Mouse (Mus musculus): ENCODE measurements around the gene E130208F15Rik. TPM values are rescaled to one million over a fixed set of nuclear protein-coding genes. Genes with fewer than 3 reads are reported as not detected.

The E130208F15Rik gene
- polyA plus RNA-seq, 1 experiment from 2014 or later: not detected

DNA sequence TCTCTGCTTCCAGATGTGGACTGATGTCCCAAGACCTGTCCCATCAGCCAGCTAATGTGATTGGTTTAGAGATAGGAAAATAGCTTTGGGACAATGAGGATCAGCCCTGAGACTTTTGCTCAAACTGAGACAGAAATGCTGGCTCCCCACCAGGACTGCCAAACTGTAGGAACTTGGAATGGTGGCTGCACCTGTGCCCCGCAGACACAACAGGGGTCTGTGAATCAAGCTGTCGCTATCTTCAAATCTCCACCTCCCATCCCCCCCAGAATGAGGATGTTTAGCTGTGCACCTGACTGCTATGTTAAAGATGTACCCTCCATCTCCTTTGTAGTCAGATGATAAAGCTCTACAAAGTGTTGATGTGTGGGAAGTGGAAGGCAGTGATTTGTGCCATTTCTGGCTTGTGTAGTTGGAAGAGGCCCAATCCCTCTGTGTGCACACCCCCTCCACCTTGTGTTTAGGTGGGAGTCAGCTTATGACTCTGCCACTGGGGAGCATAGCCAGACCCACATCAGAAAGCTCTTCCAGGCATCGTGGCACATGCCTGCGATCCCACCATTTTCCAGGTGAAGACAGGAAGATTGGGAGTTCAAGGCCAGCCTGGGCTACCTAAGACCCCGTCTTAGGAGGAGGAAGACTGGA is 2.9 kb downstream of the E130208F15Rik start:
- 0 out of 2 replicates have a peak, but pooled peaks cover 3% of the 10 kb centered on the region for H3K9me3 ChIP-seq (ENCODE audit: low read depth, low read length)
- peaks cover 20% of the 10 kb centered on the region; the same call in 1 of the 2 replicates for H3K4me1 ChIP-seq (ENCODE audit: insufficient read depth)
- H3K36me3 ChIP-seq (ENCODE audit: insufficient read depth): no peaks in the 10 kb centered on the region
- H3K9ac ChIP-seq: no peak overlapping the region
- TF ChIP-seq CTCF (IDR thresholded peaks at IDR 0.05; ENCODE audit: low read depth): no peak
- no peak overlapping the region for H3K4me2 ChIP-seq
- no peak overlapping the region for H3K27ac ChIP-seq (ENCODE audit: low read depth)
- no peaks in the 10 kb centered on the region for H3K27me3 ChIP-seq (ENCODE audit: insufficient read depth, low read length)
- no peak for DNase-seq
- no peak overlapping the region for H3K4me3 ChIP-seq (ENCODE audit: low read depth, low read length)
- ATAC-seq (ENCODE audit: insufficient read depth): no peak
- 83% methylated on average over 5 of the region's 5 CpGs for WGBS

DNA sequence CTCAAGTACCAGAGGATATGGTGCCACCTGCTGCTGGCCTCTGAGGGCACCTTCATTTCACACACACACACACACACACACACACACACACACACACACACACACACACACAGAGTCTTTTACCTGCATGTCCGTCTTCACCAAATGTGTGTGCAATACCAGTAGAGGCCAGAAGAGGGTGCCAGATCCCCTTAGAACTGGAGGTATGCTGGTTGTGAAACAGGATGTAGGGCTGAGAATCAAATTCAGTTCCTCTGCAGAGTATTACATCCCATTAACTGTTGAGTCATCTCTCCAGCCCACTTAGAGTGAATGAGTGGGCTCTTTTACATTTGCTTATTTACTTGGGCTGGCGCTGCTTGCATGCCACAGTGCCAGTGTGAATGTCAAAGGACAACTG is 3.8 kb downstream of the E130208F15Rik start:
- no peaks in the 10 kb centered on the region for H3K36me3 ChIP-seq (ENCODE audit: insufficient read depth)
- no peak overlapping the region for H3K27ac ChIP-seq (ENCODE audit: low read depth)
- DNase-seq (peak; percentile 59), ATAC-seq (ENCODE audit: insufficient read depth) (no peak)
- no peak overlapping the region for H3K4me3 ChIP-seq (ENCODE audit: low read depth, low read length)
- WGBS: 50% methylated on average over 2 of the region's 2 CpGs
- peaks cover 20% of the 10 kb centered on the region; the same call in 1 of the 2 replicates for H3K4me1 ChIP-seq (ENCODE audit: insufficient read depth)
- H3K9ac ChIP-seq: no peak overlapping the region
- no peak overlapping the region for H3K4me2 ChIP-seq
- H3K9me3 ChIP-seq (ENCODE audit: low read depth, low read length): 0 out of 2 replicates have a peak, but pooled peaks cover 3% of the 10 kb centered on the region
- peak; percentile 74 for TF ChIP-seq CTCF (IDR thresholded peaks at IDR 0.05; ENCODE audit: low read depth)
- no peaks in the 10 kb centered on the region for H3K27me3 ChIP-seq (ENCODE audit: insufficient read depth, low read length)

DNA sequence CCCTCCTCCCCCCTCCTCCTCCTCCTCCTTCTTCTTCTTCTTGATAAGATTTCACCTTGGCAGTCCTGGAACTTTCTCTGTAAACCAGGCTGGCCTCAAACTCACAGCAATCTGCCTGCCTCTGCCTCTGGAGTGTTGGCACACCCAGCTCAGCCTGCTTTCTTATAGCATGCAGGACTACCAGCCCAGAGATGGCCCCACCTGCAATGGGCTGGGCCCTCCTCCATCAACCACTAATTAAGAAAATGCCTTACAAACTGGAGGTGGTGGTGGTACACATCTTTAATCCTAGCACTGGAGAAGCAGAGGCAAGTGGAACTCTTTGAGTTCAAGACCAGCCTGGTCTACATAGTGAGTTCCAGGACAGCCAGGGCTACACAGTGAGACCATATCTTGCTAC is 4.9 kb downstream of the E130208F15Rik start:
- Histone ChIP-seq H3K27me3 (ENCODE audit: insufficient read depth, low read length) (no peaks in the 10 kb centered on the region), H3K9ac (no peak overlapping the region), H3K4me3 (ENCODE audit: low read depth, low read length) (no peak overlapping the region), H3K4me1 (ENCODE audit: insufficient read depth) (peaks cover 20% of the 10 kb centered on the region; the same call in 1 of the 2 replicates), H3K9me3 (ENCODE audit: low read depth, low read length) (0 out of 2 replicates have a peak, but pooled peaks cover 3% of the 10 kb centered on the region), H3K27ac (ENCODE audit: low read depth) (no peak overlapping the region), H3K36me3 (ENCODE audit: insufficient read depth) (no peaks in the 10 kb centered on the region), H3K4me2 (no peak overlapping the region)
- DNase-seq: no peak
- no peak for TF ChIP-seq CTCF (IDR thresholded peaks at IDR 0.05; ENCODE audit: low read depth)
- ATAC-seq (ENCODE audit: insufficient read depth): no peak

GRCm38 (mm10) chr7:30327140-30327539 is 5.6 kb downstream of the E130208F15Rik start:
- Histone ChIP-seq H3K9ac (no peak overlapping the region), H3K4me3 (ENCODE audit: low read depth, low read length) (no peak overlapping the region), H3K4me2 (peak overlapping the region; percentile 4; the same call in 1 of the 2 replicates), H3K27me3 (ENCODE audit: insufficient read depth, low read length) (no peaks in the 10 kb centered on the region), H3K9me3 (ENCODE audit: low read depth, low read length) (0 out of 2 replicates have a peak, but pooled peaks cover 3% of the 10 kb centered on the region), H3K27ac (ENCODE audit: low read depth) (peak overlapping the region; percentile 77), H3K4me1 (ENCODE audit: insufficient read depth) (peaks cover 20% of the 10 kb centered on the region), H3K36me3 (ENCODE audit: insufficient read depth) (no peaks in the 10 kb centered on the region)
- WGBS: 30% methylated on average over 15 of the region's 15 CpGs
- 0 out of 2 replicates have a peak, but pooled peaks have one; percentile 2 for TF ChIP-seq CTCF (IDR thresholded peaks at IDR 0.05; ENCODE audit: low read depth)
- DNase-seq (peak; percentile 94), ATAC-seq (ENCODE audit: insufficient read depth) (peak; percentile 81)

GRCm38 (mm10) chr7:30328379-30328778 is 6.8 kb downstream of the E130208F15Rik start:
- 0 out of 2 replicates have a peak overlapping the region, but pooled peaks have one; percentile 18 for H3K27ac ChIP-seq (ENCODE audit: low read depth)
- WGBS: 48% methylated on average over 10 of the region's 10 CpGs
- H3K9me3 ChIP-seq (ENCODE audit: low read depth, low read length): 0 out of 2 replicates have a peak, but pooled peaks cover 3% of the 10 kb centered on the region
- no peak for DNase-seq
- ATAC-seq (ENCODE audit: insufficient read depth): no peak
- TF ChIP-seq CTCF (IDR thresholded peaks at IDR 0.05; ENCODE audit: low read depth): no peak
- no peaks in the 10 kb centered on the region for H3K27me3 ChIP-seq (ENCODE audit: insufficient read depth, low read length)
- H3K4me1 ChIP-seq (ENCODE audit: insufficient read depth): peaks cover 23% of the 10 kb centered on the region
- H3K4me3 ChIP-seq (ENCODE audit: low read depth, low read length): no peak overlapping the region
- no peak overlapping the region for H3K4me2 ChIP-seq
- H3K9ac ChIP-seq: no peak overlapping the region
- no peaks in the 10 kb centered on the region for H3K36me3 ChIP-seq (ENCODE audit: insufficient read depth)

DNA sequence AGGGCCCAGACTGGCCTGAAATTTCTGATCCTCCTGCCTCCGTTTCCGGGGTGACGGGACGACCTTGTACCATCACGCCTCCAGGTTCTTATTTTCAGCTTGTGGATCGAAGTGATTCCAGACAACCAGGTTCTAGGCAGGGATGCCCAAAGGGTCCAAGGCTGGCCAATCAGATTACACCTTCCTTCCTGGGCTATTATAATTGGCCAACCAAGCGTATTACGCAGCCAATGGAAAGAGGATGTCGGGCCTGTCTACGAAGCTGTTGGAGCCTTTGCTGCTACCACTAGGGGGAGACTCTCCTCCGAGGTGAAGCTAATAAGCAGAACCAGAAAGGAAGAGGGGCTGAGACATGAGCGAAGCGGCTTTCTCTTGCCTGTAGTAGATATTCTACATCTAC is 10.3 kb downstream of the E130208F15Rik start:
- peak; percentile 88 for TF ChIP-seq CTCF (IDR thresholded peaks at IDR 0.05; ENCODE audit: low read depth)
- WGBS: 10% methylated on average over 13 of the region's 13 CpGs
- peak; percentile 93 for DNase-seq
- Histone ChIP-seq H3K4me3 (ENCODE audit: low read depth, low read length) (no peak overlapping the region), H3K4me2 (peak overlapping the region; percentile 45), H3K27ac (ENCODE audit: low read depth) (no peak overlapping the region), H3K9me3 (ENCODE audit: low read depth, low read length) (no peaks in the 10 kb centered on the region), H3K36me3 (ENCODE audit: insufficient read depth) (no peaks in the 10 kb centered on the region), H3K27me3 (ENCODE audit: insufficient read depth, low read length) (peaks cover 19% of the 10 kb centered on the region), H3K4me1 (ENCODE audit: insufficient read depth) (peaks cover 27% of the 10 kb centered on the region), H3K9ac (no peak overlapping the region)
- ATAC-seq (ENCODE audit: insufficient read depth): peak; percentile 47

GRCm38 (mm10) chr7:30332622-30333259 is 11.2 kb downstream of the E130208F15Rik start:
- no peak for ATAC-seq (ENCODE audit: insufficient read depth)
- Histone ChIP-seq H3K4me3 (ENCODE audit: low read depth, low read length) (no peak overlapping the region), H3K9ac (no peak overlapping the region), H3K4me2 (peak overlapping the region; percentile 45), H3K27ac (ENCODE audit: low read depth) (peak overlapping the region; percentile 58; the same call in 1 of the 2 replicates), H3K4me1 (ENCODE audit: insufficient read depth) (peaks cover 21% of the 10 kb centered on the region), H3K9me3 (ENCODE audit: low read depth, low read length) (no peaks in the 10 kb centered on the region), H3K27me3 (ENCODE audit: insufficient read depth, low read length) (peaks cover 19% of the 10 kb centered on the region), H3K36me3 (ENCODE audit: insufficient read depth) (no peaks in the 10 kb centered on the region)
- WGBS: 53% methylated on average over 18 of the region's 18 CpGs
- DNase-seq: peak; percentile 20
- TF ChIP-seq CTCF (IDR thresholded peaks at IDR 0.05; ENCODE audit: low read depth): no peak
